Mouse (Mus musculus) G1E (cell line): ENCODE measurements around the gene Alpi. TPM values are rescaled to one million over a fixed set of nuclear protein-coding genes. Genes with fewer than 3 reads are reported as not detected.

Experiments
- ATAC-seq: 2 replicates; pipeline ENCODE4 v1.8.0; 2016; ENCODE audit warnings: mild to moderate bottlenecking; ENCODE audit not compliant: insufficient number of reproducible peaks, poor library complexity, low FRiP score, severe bottlenecking; ENCODE audit errors: extremely low read depth
- DNase-seq: peaks from one replicate; pipeline ENCODE4 v3.0.0; 2012; ENCODE audit warnings: low spot score
- H3K27me3 ChIP-seq: 2 replicates; pipeline ENCODE4 v1.6.1; 2012; ENCODE audit warnings: mild to moderate bottlenecking, low read length, inconsistent platforms; ENCODE audit not compliant: insufficient read depth
- H3K36me3 ChIP-seq: replicated peaks from 2 replicates; pipeline ENCODE3; 2012; ENCODE audit warnings: mild to moderate bottlenecking, inconsistent platforms
- H3K4me1 ChIP-seq: 2 replicates; pipeline ENCODE4 v1.6.1; 2012; ENCODE audit warnings: low read depth, low read length, inconsistent platforms, mixed read lengths; ENCODE audit not compliant: insufficient read depth
- H3K4me3 ChIP-seq: 2 replicates; pipeline ENCODE4 v1.5.1; 2012; ENCODE audit warnings: low read depth, mild to moderate bottlenecking, inconsistent platforms, low read length, moderate library complexity, mixed read lengths
- H3K9me3 ChIP-seq: replicated peaks from 2 replicates; pipeline ENCODE4 v1.6.1; 2012; ENCODE audit warnings: inconsistent platforms
- CTCF ChIP-seq: IDR thresholded peaks from 2 replicates; pipeline ENCODE4 v1.5.1; 2012; ENCODE audit warnings: low read depth, low read length, inconsistent platforms, mixed read lengths
- GATA1 ChIP-seq: IDR thresholded peaks from 2 replicates; pipeline ENCODE4 v1.6.1; 2012; ENCODE audit warnings: borderline replicate concordance, low read length, inconsistent platforms, mixed read lengths
- GATA2 ChIP-seq: IDR thresholded peaks from 2 replicates; pipeline ENCODE4 v1.6.1; 2012; ENCODE audit warnings: low read depth, low read length, inconsistent platforms, borderline replicate concordance
- POLR2AphosphoS5 ChIP-seq: IDR thresholded peaks from 2 replicates; pipeline ENCODE4 v1.6.1; 2012; ENCODE audit warnings: low read depth, low read length, inconsistent platforms; ENCODE audit not compliant: insufficient replicate concordance
- TAL1 ChIP-seq: conservative IDR thresholded peaks from 2 replicates; pipeline ENCODE4 v1.6.1; 2012; ENCODE audit warnings: low read depth, low read length, inconsistent platforms, mixed read lengths
- polyA plus RNA-seq: library from polyadenylated mRNA; stranded (reverse); fragments of >175 nt; gene quantifications from 2 replicates; pipeline ENCODE4 v1.2.3, GENCODE M21; 2012
- total RNA-seq, 2 experiments: library from RNA; stranded (forward) in 1 of 2; stranded (reverse) in 1 of 2; fragments of 200-1000 nt in 1 of 2; fragments of >200 nt in 1 of 2; fragmentation: Nextera tagmentation in 1 of 2; gene quantifications; 2 replicates each; pipeline ENCODE4 v1.2.3; 2014 to 2017

Alpi gene
- total and polyA plus RNA-seq, 3 experiments: not detected

GRCm38 (mm10) chr1:87070720-87071119, 30.7 kb downstream of the Alpi start:
- peaks cover 25% of the 10 kb centered on the region for H3K27me3 ChIP-seq
- peak; percentile 49 for DNase-seq

GRCm38 (mm10) chr1:87060913-87061312, 40.5 kb downstream of the Alpi start:
- ATAC-seq: no peak
- Histone ChIP-seq H3K27me3 (peaks cover 4% of the 10 kb centered on the region; the same call in 1 of the 2 replicates), H3K4me1 (peaks cover 8% of the 10 kb centered on the region), H3K9me3 (no peaks in the 10 kb centered on the region; the same call in 1 of the 2 replicates), H3K36me3 (no peaks in the 10 kb centered on the region), H3K4me3 (no peak overlapping the region)
- TF ChIP-seq TAL1: no peak
- no peak for TF ChIP-seq GATA1
- TF ChIP-seq CTCF: 0 out of 2 replicates have a peak, but pooled peaks have one; percentile 6
- no peak for DNase-seq

More at GRCm38 (mm10) chr1:87070720-87071119, 30.7 kb downstream of the Alpi start:
- Histone ChIP-seq H3K4me3 (no peak overlapping the region), H3K4me1 (peaks cover 7% of the 10 kb centered on the region), H3K9me3 (no peaks in the 10 kb centered on the region), H3K36me3 (no peaks in the 10 kb centered on the region)
- 0 out of 2 replicates have a peak, but pooled peaks have one; percentile 8 for ATAC-seq
- TF ChIP-seq CTCF (peak; percentile 91), GATA2 (no peak)

- Histone ChIP-seq H3K9me3 (no peaks in the 10 kb centered on the region; the same call in 1 of the 2 replicates), H3K27me3 (peaks cover 6% of the 10 kb centered on the region; the same call in 1 of the 2 replicates), H3K4me1 (peaks cover 8% of the 10 kb centered on the region), H3K4me3 (no peak overlapping the region), H3K36me3 (no peaks in the 10 kb centered on the region)
- ATAC-seq: no peak
- DNase-seq: no peak
- no peak for TF ChIP-seq CTCF
- no peak for TF ChIP-seq GATA1
- no peak for TF ChIP-seq GATA2
- no peak for TF ChIP-seq TAL1
- no peak for TF ChIP-seq POLR2AphosphoS5
Measured at GRCm38 (mm10) chr1:87059042-87059665, 42.3 kb downstream of the Alpi start.

GRCm38 (mm10) chr1:87057075-87057474, 44.3 kb downstream of the Alpi start:
- Histone ChIP-seq H3K9me3 (no peaks in the 10 kb centered on the region), H3K4me1 (peaks cover 8% of the 10 kb centered on the region), H3K27me3 (peaks cover 6% of the 10 kb centered on the region; the same call in 1 of the 2 replicates), H3K36me3 (peaks cover 4% of the 10 kb centered on the region), H3K4me3 (no peak overlapping the region)
- no peak for TF ChIP-seq CTCF
- TF ChIP-seq TAL1: no peak
- TF ChIP-seq GATA1: no peak
- TF ChIP-seq GATA2: no peak
- TF ChIP-seq POLR2AphosphoS5: no peak
- DNase-seq: no peak
- ATAC-seq: no peak

GRCm38 (mm10) chr1:87051369-87051768, 50.0 kb downstream of the Alpi start:
- TF ChIP-seq POLR2AphosphoS5: no peak
- no peak for TF ChIP-seq GATA1
- TF ChIP-seq TAL1: no peak
- TF ChIP-seq GATA2: no peak
- H3K27me3 ChIP-seq: peaks cover 2% of the 10 kb centered on the region; the same call in 1 of the 2 replicates
- DNase-seq: no peak
- H3K4me3 ChIP-seq: no peak overlapping the region
- no peak for ATAC-seq
- no peaks in the 10 kb centered on the region for H3K4me1 ChIP-seq
- H3K36me3 ChIP-seq: peaks cover 52% of the 10 kb centered on the region
- no peaks in the 10 kb centered on the region for H3K9me3 ChIP-seq

GRCm38 (mm10) chr1:87050700-87051099, 50.7 kb downstream of the Alpi start:
- H3K36me3 ChIP-seq: peaks cover 59% of the 10 kb centered on the region
- DNase-seq (no peak), ATAC-seq (no peak)
- no peak for TF ChIP-seq POLR2AphosphoS5
- TF ChIP-seq TAL1: no peak
- no peak for TF ChIP-seq GATA1
- TF ChIP-seq CTCF: no peak
- TF ChIP-seq GATA2: no peak
- H3K27me3 ChIP-seq: peaks cover 1% of the 10 kb centered on the region; the same call in 1 of the 2 replicates
- no peaks in the 10 kb centered on the region for H3K9me3 ChIP-seq
- H3K4me3 ChIP-seq: no peak overlapping the region
- no peaks in the 10 kb centered on the region for H3K4me1 ChIP-seq

- ATAC-seq: no peak
- H3K36me3 ChIP-seq: peaks cover 65% of the 10 kb centered on the region
Measured at GRCm38 (mm10) chr1:87050072-87050471, 51.3 kb downstream of the Alpi start.

More at GRCm38 (mm10) chr1:87050072-87050471, 51.3 kb downstream of the Alpi start:
- H3K27me3 ChIP-seq: no peaks in the 10 kb centered on the region
- H3K9me3 ChIP-seq: no peaks in the 10 kb centered on the region
- no peaks in the 10 kb centered on the region for H3K4me1 ChIP-seq
- TF ChIP-seq CTCF (no peak), TAL1 (no peak), GATA2 (no peak), GATA1 (no peak), POLR2AphosphoS5 (no peak)
- DNase-seq: no peak
- no peak overlapping the region for H3K4me3 ChIP-seq

Other genes with a start within 250 kb of the Alpi start
- gene Alppl2, start 11.7 kb downstream of the Alpi start, total RNA-seq (2014; fragmentation: Nextera tagmentation): not detected in 2 replicates
- not detected in 2 replicates for gene Alppl2, start 11.7 kb downstream of the Alpi start, total RNA-seq (2017)
- gene Alppl2, start 11.7 kb downstream of the Alpi start, polyA plus RNA-seq: not detected in 2 replicates
- gene Akp3, start 23.4 kb upstream of the Alpi start, total RNA-seq (2014; fragmentation: Nextera tagmentation): not detected in 2 replicates
- 0.11 TPM in 1 of 2 replicates, not detected in the other for gene Akp3, start 23.4 kb upstream of the Alpi start, total RNA-seq (2017)
- not detected in 2 replicates for gene Akp3, start 23.4 kb upstream of the Alpi start, polyA plus RNA-seq
- not detected in 2 replicates for gene Ecel1, start 54.9 kb upstream of the Alpi start, total RNA-seq (2014; fragmentation: Nextera tagmentation)
- not detected in 2 replicates for gene Ecel1, start 54.9 kb upstream of the Alpi start, total RNA-seq (2017)
- gene Ecel1, start 54.9 kb upstream of the Alpi start, polyA plus RNA-seq: not detected in 2 replicates
- gene Prss56, start 81.7 kb upstream of the Alpi start, total RNA-seq (2014; fragmentation: Nextera tagmentation): not detected in 2 replicates
- gene Prss56, start 81.7 kb upstream of the Alpi start, total RNA-seq (2017): not detected in 2 replicates
- gene Prss56, start 81.7 kb upstream of the Alpi start, polyA plus RNA-seq: not detected in 2 replicates
- gene Chrnd, start 89.0 kb upstream of the Alpi start, total RNA-seq (2014; fragmentation: Nextera tagmentation): not detected in 2 replicates
- gene Chrnd, start 89.0 kb upstream of the Alpi start, total RNA-seq (2017): not detected in 2 replicates
- gene Chrnd, start 89.0 kb upstream of the Alpi start, polyA plus RNA-seq: not detected in 2 replicates
- not detected in 2 replicates for gene Chrng, start 103.1 kb upstream of the Alpi start, total RNA-seq (2014; fragmentation: Nextera tagmentation)
- 0.12 and 0.16 TPM in 2 replicates for gene Chrng, start 103.1 kb upstream of the Alpi start, total RNA-seq (2017)
- not detected in 2 replicates for gene Chrng, start 103.1 kb upstream of the Alpi start, polyA plus RNA-seq
- gene Eif4e2, start 112.3 kb upstream of the Alpi start, total RNA-seq (2014; fragmentation: Nextera tagmentation): 104 and 117 TPM in 2 replicates
- gene Eif4e2, start 112.3 kb upstream of the Alpi start, total RNA-seq (2017): 265 and 286 TPM in 2 replicates
- gene Eif4e2, start 112.3 kb upstream of the Alpi start, polyA plus RNA-seq: 32.3 and 36.0 TPM in 2 replicates
- not detected in 2 replicates for gene Efhd1, start 162.8 kb upstream of the Alpi start, total RNA-seq (2014; fragmentation: Nextera tagmentation)
- gene Efhd1, start 162.8 kb upstream of the Alpi start, total RNA-seq (2017): 0.27 and 0.87 TPM in 2 replicates
- gene Efhd1, start 162.8 kb upstream of the Alpi start, polyA plus RNA-seq: not detected in 2 replicates
- gene Gigyf2, start 225.4 kb upstream of the Alpi start, total RNA-seq (2014; fragmentation: Nextera tagmentation): 122 and 139 TPM in 2 replicates
- 82.4 and 93.3 TPM in 2 replicates for gene Gigyf2, start 225.4 kb upstream of the Alpi start, total RNA-seq (2017)
- gene Gigyf2, start 225.4 kb upstream of the Alpi start, polyA plus RNA-seq: 18.8 and 26.7 TPM in 2 replicates